Mouse (Mus musculus): Measurements from ENCODE around the gene Id2.

The Id2 gene

GRCm38 (mm10) chr12:25108865-25109264, 11.9 kb upstream of the Id2 start:
- DNase-seq (ENCODE audit: low spot score in 2 of 2), result no peak

- no peak for DNase-seq (ENCODE audit: low spot score in 2 of 2)
These were observed 7.6 kb upstream of the Id2 start for GRCm38 (mm10) chr12:25104541-25104940.

DNA sequence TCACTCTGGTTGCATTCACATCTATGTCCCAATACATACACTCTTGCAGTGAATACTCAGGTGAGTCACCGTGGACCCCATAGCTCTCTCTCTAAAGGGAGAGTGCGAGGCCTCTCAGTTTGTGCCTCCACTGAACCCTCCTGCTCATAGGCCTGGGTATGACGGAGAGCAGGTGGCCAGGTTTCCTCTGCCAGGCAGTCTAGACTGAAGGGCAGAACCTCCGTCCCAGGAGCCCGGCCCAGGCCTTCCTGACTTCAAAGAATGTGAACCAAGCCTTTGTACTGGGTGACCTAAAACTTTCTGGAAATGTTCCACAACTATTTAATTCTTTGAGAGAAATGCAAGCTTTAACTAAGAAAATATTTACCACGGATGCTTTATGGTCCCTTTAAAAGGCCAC, 7.0 kb upstream of the Id2 start:
- DNase-seq (ENCODE audit: low spot score in 2 of 2), result no peak

- DNase-seq (ENCODE audit: low spot score in 2 of 2), result no peak
These were observed 4.4 kb upstream of the Id2 start for GRCm38 (mm10) chr12:25101389-25101788.

- DNase-seq (ENCODE audit: low spot score in 2 of 2), result peak in 1 of 2 experiments; percentile 21
These were observed 3.7 kb upstream of the Id2 start for GRCm38 (mm10) chr12:25100411-25101217.

- no peak for DNase-seq (ENCODE audit: low spot score in 2 of 2)
These were observed 2.8 kb upstream of the Id2 start for GRCm38 (mm10) chr12:25099563-25100408.

GRCm38 (mm10) chr12:25099313-25099562, 2.3 kb upstream of the Id2 start:
- no peak for DNase-seq (ENCODE audit: low spot score in 2 of 2)

DNA sequence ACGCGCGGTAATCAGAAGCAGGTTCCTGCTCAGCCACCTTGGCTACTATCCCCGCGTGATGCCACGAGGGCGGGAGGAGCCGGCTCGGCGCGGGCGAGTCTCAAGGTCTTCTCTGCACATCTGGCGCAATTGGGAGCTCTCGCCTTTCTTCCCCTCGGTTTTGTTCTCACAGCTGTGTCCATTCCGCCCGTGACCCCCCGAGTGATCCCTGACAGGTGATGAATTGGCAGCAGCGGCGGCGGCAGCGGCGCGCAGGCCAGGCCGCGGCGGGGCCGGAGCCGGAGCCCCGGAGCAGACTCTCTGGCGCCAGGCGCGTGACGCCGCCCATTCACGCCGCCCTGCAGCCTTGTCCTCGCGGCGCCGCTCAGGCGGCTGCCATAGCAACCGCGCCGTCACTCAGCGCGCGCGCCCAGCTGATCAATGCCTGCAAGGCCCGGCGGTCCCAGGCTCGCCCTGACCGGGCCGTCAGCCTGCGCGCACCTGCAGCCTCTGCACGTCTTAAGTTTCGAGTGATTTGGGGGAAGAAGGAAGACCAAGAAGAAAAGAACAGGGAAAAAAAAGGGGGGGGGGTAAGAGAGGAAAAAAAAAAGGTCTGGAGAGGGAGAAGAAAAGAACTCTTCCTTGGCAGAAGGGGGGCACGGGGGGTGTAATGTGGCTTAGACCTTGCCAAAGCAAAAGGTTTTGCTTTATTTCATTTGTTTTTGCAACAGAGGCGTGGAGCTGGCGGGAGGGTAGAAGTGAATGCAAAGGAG, 1.8 kb upstream of the Id2 start:
- DNase-seq (ENCODE audit: low spot score in 2 of 2), result peak; percentile 64 to 83

DNA sequence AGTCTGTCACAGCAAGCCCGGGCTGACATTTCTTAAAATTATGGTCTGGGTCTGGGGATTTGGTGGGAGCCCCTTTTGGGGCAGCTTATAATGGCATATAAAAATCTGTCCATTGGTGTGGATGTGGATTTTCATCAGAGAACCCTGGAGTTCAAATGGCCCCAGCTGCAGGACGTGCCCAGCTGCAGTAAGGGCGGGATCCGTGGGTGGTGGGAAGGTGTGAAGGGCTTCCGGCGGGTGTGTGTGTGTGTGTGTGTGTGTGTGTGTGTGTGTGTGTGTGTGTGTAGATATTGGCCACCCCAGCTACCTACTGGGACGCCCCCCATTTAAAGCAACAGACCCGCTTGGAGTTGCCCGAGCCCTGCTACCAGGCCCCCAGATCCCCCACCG, 1.2 kb upstream of the Id2 start:
- no peak for DNase-seq (ENCODE audit: low spot score in 2 of 2)

- DNase-seq (ENCODE audit: low spot score in 2 of 2), result no peak
These were observed 545 bp upstream of the Id2 start for GRCm38 (mm10) chr12:25097210-25098160.

DNA sequence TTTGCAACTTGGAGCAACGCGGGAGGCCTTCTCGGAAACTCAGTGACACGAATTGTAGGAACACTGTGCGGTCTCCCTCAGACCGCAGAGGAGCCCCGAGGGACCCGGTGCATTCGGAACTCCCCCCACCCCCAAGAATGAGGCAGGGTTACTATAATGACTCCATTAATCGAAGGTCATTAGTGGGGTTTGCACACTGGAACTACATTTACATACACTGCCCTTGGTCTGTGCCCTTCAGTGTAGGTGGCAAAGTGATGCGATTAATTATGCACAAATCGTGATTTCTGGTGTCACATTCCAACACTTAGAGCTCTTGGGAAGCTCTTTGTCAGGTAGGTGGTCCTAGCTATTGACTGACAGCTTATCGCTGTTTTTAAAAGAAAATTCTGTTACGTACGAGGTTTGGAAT, 294 bp downstream of the Id2 start:
- DNase-seq (ENCODE audit: low spot score in 2 of 2), result no peak

DNA sequence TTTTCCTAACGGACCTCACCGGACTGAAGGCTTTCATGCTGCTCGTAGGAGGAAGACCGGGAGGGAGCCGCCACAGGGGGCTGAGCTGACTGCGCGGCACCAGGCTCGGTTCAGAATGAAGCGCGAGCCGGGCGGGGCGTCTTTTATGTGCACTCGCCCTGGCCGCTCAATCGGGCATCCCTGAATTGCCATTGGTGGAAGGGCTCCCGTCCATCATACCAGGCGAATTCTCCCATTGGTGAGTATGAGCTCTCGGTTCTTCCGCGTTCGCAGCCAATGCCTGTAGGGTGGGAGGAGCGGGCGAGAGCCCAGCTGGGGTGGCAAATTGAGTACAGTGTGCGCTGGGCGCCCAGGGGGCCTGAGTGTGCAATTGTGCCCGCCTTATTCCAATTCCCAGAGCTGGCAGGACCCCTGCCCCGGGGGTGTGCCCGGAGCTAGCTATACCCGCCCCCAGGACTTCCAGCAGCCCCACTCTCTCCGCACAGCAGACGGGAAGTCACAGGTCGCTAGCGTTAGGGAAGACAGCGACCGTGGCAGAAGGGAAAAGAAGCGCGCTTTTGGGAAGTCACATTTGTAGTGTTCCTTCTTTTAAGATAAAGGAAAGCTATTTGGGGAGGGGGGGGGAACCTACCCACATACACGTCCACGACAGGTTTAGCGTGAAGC, 833 bp downstream of the Id2 start:
- DNase-seq (ENCODE audit: low spot score in 2 of 2), result peak; percentile 89 to 92

DNA sequence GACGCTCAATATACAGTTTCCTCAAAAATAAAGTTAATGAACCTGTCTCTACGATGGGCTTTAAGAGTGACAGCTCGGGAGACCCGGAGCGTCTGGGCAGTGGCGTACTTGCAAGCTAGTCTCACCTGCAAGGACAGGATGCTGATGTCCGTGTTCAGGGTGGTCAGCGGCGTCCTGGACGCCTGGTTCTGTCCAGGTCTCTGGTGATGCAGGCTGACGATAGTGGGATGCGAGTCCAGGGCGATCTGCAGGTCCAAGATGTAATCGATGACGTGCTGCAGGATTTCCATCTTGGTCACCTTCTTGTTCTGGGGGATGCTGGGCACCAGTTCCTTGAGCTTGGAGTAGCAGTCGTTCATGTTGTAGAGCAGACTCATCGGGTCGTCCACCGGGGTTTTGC, 1.4 kb downstream of the Id2 start:
- no peak for DNase-seq (ENCODE audit: low spot score in 2 of 2)

DNA sequence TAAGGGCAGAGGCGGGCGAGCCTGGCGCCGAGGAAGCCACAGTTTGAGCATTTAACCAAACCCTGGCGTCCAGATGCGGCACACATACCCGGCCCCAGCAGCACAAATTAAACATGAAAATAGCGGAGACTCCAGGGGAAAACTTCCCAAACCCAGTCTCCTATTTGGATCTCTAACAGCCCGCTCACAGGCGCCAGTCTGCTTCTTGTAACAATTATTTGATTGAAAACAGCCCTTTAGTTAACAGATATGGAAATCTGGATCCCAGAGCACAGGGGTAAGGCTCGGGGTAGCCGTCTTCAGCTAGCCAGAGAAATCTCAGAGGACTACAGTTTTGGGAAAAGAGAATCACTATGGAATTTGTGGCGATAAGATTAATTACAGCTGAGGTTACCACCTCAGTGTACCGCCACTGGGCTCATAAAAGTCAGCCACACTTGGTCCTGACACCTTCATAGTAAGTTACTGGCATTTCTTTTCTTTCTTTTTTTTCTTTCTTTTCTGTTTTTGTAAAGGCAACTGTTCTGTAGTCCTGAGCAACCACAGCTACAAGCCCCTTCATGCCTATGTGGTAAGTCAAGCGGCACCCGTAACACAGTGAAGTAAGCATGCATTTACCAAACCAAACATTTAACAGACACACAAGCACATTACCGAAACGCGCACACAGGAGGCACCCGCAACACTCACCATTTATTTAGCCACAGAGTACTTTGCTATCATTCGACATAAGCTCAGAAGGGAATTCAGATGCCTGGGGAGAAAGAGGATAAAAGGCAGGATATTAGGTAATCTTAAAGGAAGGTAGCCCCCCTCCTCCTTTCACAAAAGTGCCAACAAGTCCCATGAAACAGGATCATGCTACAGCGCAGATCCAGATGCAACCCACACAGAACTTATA, 2.1 kb downstream of the Id2 start:
- no peak for DNase-seq (ENCODE audit: low spot score in 2 of 2)

DNA sequence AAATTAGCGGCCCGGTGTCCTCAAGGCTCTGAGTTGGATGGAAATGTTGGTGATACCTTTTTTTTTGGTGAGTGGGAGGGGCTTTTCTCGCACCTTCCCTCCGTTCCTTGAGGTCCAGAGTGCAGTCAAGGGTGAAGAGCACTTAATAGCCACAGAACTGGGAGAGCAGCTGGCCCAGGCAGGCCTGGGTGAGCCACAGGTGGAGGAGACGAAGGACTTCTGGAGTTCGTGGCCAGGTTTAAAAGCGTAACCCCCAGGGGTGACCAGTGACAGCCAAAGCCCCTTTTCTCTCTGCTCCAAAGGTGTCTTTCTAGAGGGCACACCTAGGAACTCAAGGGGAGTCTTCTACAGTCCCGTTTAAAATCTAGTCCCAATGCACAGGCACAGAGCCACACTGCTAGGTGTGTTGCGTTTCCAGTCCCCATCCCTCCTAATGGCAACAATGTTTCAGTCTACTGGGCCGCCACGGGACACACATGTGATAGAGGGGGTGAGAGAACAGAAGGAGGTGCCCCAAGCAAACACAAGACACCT, 3.6 kb downstream of the Id2 start:
- DNase-seq (ENCODE audit: low spot score in 2 of 2), result no peak

DNA sequence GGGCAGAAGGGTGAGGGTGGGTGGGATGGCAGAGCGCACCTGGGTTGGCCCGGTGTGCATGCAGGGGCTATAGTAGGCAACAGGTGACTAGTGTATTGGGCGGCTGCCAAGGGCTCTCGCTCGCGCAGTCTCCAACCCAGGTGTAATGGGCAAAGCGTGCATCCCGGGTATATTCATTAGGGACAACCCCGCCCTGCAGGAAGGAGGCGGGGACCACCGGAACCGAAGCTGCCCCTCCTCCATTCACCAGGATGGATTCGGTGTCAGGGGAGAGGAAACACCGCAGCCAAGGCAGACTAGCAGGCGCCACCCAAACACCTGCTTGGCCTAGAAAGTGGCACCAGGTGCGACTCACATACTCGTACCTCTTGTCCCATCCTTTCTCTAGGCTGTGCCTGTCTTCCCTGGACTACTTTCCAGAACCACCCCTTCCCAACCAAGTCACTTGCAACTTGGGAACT, 4.2 kb downstream of the Id2 start:
- peak in 1 of 2 experiments; percentile 19 for DNase-seq (ENCODE audit: low spot score in 2 of 2)

GRCm38 (mm10) chr12:25092027-25092704, 4.8 kb downstream of the Id2 start:
- DNase-seq (ENCODE audit: low spot score in 2 of 2), result peak; percentile 72 to 92

GRCm38 (mm10) chr12:25089433-25089832, 7.5 kb downstream of the Id2 start:
- DNase-seq (ENCODE audit: low spot score in 2 of 2), result no peak

GRCm38 (mm10) chr12:25086966-25087365, 10.0 kb downstream of the Id2 start:
- no peak for DNase-seq (ENCODE audit: low spot score in 2 of 2)
